Mouse (Mus musculus) thymus, adult 2 months (tissue): ENCODE data around the gene Macrod2. TPM values are rescaled to one million over a fixed set of nuclear protein-coding genes. Genes with fewer than 3 reads are reported as not detected.

ENCODE experiments used
- DNase-seq: peaks from one replicate; pipeline ENCODE4 v3.0.0; 2021
- H3K27ac ChIP-seq: fragments of 200-500 bp; 2 replicates; pipeline ENCODE4 v1.5.1; 2012; ENCODE audit warnings: low read length, control low read depth; ENCODE audit not compliant: control insufficient read depth, insufficient read depth
- H3K27me3 ChIP-seq: fragments of 200-500 bp; 2 replicates; pipeline ENCODE4 v1.6.1; 2012; ENCODE audit warnings: mild to moderate bottlenecking, low read length, moderate library complexity, mixed read lengths; ENCODE audit not compliant: control insufficient read depth, insufficient read depth
- H3K36me3 ChIP-seq: fragments of 200-500 bp; 2 replicates; pipeline ENCODE4 v1.6.1; 2012; ENCODE audit warnings: mild to moderate bottlenecking, low read length, moderate library complexity; ENCODE audit not compliant: control insufficient read depth, insufficient read depth
- H3K4me1 ChIP-seq: fragments of 200-500 bp; replicated peaks from 2 replicates; pipeline ENCODE4 v1.6.1; 2012; ENCODE audit warnings: low read length; ENCODE audit not compliant: control insufficient read depth, insufficient read depth
- H3K4me3 ChIP-seq: fragments of 200-500 bp; 2 replicates; pipeline ENCODE4 v1.5.1; 2012; ENCODE audit warnings: mild to moderate bottlenecking, low read length, control low read depth, moderate library complexity; ENCODE audit not compliant: control insufficient read depth, insufficient read depth
- CTCF ChIP-seq: fragments of 200-500 bp; IDR thresholded peaks from 2 replicates; pipeline ENCODE4 v1.5.1; 2012; ENCODE audit warnings: mild to moderate bottlenecking, control low read depth, low read length, moderate library complexity, borderline replicate concordance; ENCODE audit not compliant: control insufficient read depth, poor library complexity, insufficient read depth; ENCODE audit errors: extremely low read depth
- POLR2A ChIP-seq: fragments of 200-500 bp; IDR thresholded peaks from 2 replicates; pipeline ENCODE4 v1.6.1; 2012; ENCODE audit warnings: mild to moderate bottlenecking, low read length, control low read depth, moderate library complexity; ENCODE audit not compliant: control insufficient read depth, poor library complexity, insufficient read depth; ENCODE audit errors: extremely low read depth
- WGBS: fragments of 180-500 bp; shearing (Covaris S2); methylation state at CpG from one replicate; pipeline ENCODE4 v1.1.7; 2018; 5-methylcytosine and 5-hydroxymethylcytosine counted together
- polyA plus RNA-seq: library from polyadenylated mRNA; depleted of rRNA; stranded (reverse); fragments of >200 nt; gene quantifications from 2 replicates; pipeline ENCODE4 v1.2.3, GENCODE M21; 2012

Gene Macrod2
- polyA plus RNA-seq, 1 experiment: 2.3 TPM

GRCm38 (mm10) chr2:141182034-141182759 lies 787.1 kb downstream of the Macrod2 start:
- WGBS: 93% methylated on average over 5 of the region's 5 CpGs
- Histone ChIP-seq H3K27ac (no peak overlapping the region), H3K36me3 (no peaks in the 10 kb centered on the region), H3K4me3 (no peak overlapping the region), H3K27me3 (no peaks in the 10 kb centered on the region), H3K4me1 (no peaks in the 10 kb centered on the region)
- no peak for DNase-seq
- TF ChIP-seq POLR2A (no peak), CTCF (no peak)

- H3K36me3 ChIP-seq: no peaks in the 10 kb centered on the region
- no peak for DNase-seq
- H3K4me1 ChIP-seq: no peaks in the 10 kb centered on the region
- TF ChIP-seq CTCF (no peak), POLR2A (no peak)
- H3K4me3 ChIP-seq: no peak overlapping the region
- H3K27ac ChIP-seq: no peak overlapping the region
- H3K27me3 ChIP-seq: no peaks in the 10 kb centered on the region
These were observed 799.4 kb downstream of the Macrod2 start for GRCm38 (mm10) chr2:141194476-141194875.

GRCm38 (mm10) chr2:141200481-141200880 lies 805.4 kb downstream of the Macrod2 start:
- TF ChIP-seq POLR2A (no peak), CTCF (no peak)
- no peak for DNase-seq
- Histone ChIP-seq H3K4me1 (no peaks in the 10 kb centered on the region), H3K36me3 (no peaks in the 10 kb centered on the region), H3K27me3 (no peaks in the 10 kb centered on the region), H3K4me3 (no peak overlapping the region), H3K27ac (no peak overlapping the region)
- 89% methylated on average over 4 of the region's 4 CpGs for WGBS

GRCm38 (mm10) chr2:141201303-141202014 lies 806.4 kb downstream of the Macrod2 start:
- TF ChIP-seq POLR2A (no peak), CTCF (no peak)
- Histone ChIP-seq H3K27me3 (no peaks in the 10 kb centered on the region), H3K4me3 (no peak overlapping the region), H3K36me3 (no peaks in the 10 kb centered on the region), H3K4me1 (no peaks in the 10 kb centered on the region), H3K27ac (no peak overlapping the region)
- 96% methylated on average over 2 of the region's 2 CpGs for WGBS
- no peak for DNase-seq

- TF ChIP-seq CTCF: no peak
- TF ChIP-seq POLR2A: no peak
- Histone ChIP-seq H3K27ac (no peak overlapping the region), H3K4me3 (no peak overlapping the region), H3K4me1 (no peaks in the 10 kb centered on the region), H3K36me3 (no peaks in the 10 kb centered on the region), H3K27me3 (no peaks in the 10 kb centered on the region)
- DNase-seq: no peak
- 85% methylated on average over 1 of the region's 1 CpGs for WGBS
These were observed 806.9 kb downstream of the Macrod2 start for GRCm38 (mm10) chr2:141202015-141202364.

GRCm38 (mm10) chr2:141211346-141211745 lies 816.2 kb downstream of the Macrod2 start:
- DNase-seq: no peak

More at GRCm38 (mm10) chr2:141211346-141211745, 816.2 kb downstream of the Macrod2 start:
- WGBS: 89% methylated on average over 5 of the region's 5 CpGs
- no peaks in the 10 kb centered on the region for H3K4me1 ChIP-seq
- no peaks in the 10 kb centered on the region for H3K36me3 ChIP-seq
- no peak overlapping the region for H3K27ac ChIP-seq
- H3K4me3 ChIP-seq: no peak overlapping the region
- TF ChIP-seq CTCF (no peak), POLR2A (no peak)
- H3K27me3 ChIP-seq: no peaks in the 10 kb centered on the region
